Mouse (Mus musculus) cortical plate, adult 2 months (tissue): Measurements from ENCODE around the gene Id3.
A peak's percentile ranks its signal among the peaks of the same experiment; 100 is the strongest.

Experiments
- CTCF ChIP-seq: fragments of 200-500 bp; IDR thresholded peaks from 2 replicates; pipeline ENCODE4 v1.5.1; 2011; ENCODE audit warnings: mild to moderate bottlenecking, control low read depth, low read length; ENCODE audit not compliant: insufficient read depth; ENCODE audit errors: extremely low read depth
- POLR2A ChIP-seq: fragments of 200-500 bp; IDR thresholded peaks from 2 replicates; pipeline ENCODE4 v1.6.1; 2011; ENCODE audit warnings: mild to moderate bottlenecking, low read length, control low read depth; ENCODE audit not compliant: insufficient read depth; ENCODE audit errors: extremely low read depth

DNA sequence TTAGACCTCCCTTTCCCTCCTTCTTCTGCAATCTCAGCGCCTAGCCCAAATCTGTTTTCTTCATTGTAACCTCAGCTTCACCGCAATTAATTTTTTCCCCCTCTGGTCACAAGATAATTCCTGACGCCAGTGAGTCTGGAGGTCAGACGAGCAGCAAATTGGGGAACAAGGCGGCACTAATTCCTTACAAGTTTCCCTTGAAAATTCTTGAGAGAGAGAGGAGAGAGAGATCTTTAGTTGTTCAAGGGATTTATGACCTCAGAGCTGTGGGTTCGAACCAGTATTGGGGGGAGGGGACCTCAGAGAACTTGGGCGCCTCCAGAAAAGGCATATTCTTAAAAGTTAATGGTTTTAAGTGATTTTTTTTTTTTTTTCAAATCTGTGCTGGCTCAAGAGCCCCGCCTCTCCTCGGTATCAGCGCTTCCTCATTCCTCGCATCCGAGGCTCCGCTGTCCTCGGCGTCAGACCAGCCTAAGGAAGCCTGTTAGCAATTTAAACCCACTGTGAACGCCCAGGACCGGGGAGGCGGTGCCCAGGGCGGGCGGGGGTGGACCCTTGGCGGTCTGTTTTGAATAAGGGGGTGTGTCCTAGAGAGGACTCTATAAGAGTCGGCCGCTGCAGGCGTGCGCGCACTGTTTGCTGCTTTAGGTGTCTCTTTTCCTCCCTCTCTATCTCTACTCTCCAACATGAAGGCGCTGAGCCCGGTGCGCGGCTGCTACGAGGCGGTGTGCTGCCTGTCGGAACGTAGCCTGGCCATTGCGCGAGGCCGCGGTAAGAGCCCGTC is at the start of gene Id3:
- no peak for TF ChIP-seq CTCF
- TF ChIP-seq POLR2A, result peak; percentile 98
